ENCODE assay signal across 8 mouse cellular contexts in the genomic region with DNA sequence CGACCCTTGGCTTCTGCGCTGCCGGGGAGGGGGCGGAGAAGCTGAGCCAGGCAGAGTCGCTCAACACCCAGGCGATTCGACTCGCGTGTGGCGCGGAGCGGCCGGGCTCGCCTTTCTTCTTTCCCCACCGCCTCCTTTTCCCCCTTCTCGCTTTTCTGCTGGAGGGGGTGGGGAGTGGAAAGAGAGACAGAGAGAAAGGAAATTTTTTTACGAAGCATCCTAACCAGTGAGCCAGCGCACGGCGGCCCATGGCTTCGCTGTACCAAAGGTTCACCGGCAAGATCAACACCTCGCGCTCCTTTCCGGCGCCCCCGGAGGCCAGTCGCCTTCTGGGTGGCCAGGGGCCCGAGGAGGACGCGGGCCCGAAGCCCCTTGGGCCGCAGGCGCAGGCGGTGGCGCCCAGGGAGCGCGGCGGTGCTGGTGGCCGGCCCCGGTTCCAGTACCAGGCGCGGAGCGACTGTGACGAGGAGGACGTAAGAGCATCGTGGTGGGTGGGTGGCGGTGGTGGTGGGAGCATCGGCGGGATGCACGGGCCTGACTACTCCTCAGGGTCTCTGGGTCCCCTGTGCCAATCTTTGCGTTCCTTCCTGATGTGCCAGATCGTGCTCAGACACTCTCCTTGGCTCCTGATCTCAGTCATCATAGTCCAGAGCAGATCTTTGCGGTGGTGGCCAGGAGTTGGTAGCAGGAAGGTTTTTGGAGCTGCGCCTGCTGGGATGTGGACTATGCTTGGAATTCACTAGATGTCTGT.
DNase-seq lines count a peak whose midpoint lies in the region; ATAC-seq lines count a peak whose summit lies in the region.

No protein-coding gene starts in this region.

- H3K4me3 ChIP-seq in hindbrain, embryonic 13.5 days, result peak overlapping the region; percentile 61
- H3K4me3 ChIP-seq in midbrain, embryonic 11.5 days (ENCODE audit: low read depth, low read length), result peak overlapping the region; percentile 48

- H3K36me3 ChIP-seq in hindbrain, embryonic 13.5 days, result no peaks in the 10 kb centered on the region
- no peaks in the 10 kb centered on the region for H3K36me3 ChIP-seq in midbrain, embryonic 11.5 days (ENCODE audit: control insufficient read depth, insufficient read depth, low read length)

- H3K27ac ChIP-seq in hindbrain, embryonic 13.5 days, result peak overlapping the region; percentile 81
- no peak overlapping the region for H3K27ac ChIP-seq in midbrain, embryonic 11.5 days (ENCODE audit: low read depth, low read length)

- H3K4me1 ChIP-seq in hindbrain, embryonic 13.5 days (replicated peaks), result peaks cover 22% of the 10 kb centered on the region
- peaks cover 13% of the 10 kb centered on the region for H3K4me1 ChIP-seq in midbrain, embryonic 11.5 days (ENCODE audit: control insufficient read depth, insufficient read depth, low read length)

- no peaks in the 10 kb centered on the region for H3K9me3 ChIP-seq in hindbrain, embryonic 13.5 days
- no peaks in the 10 kb centered on the region for H3K9me3 ChIP-seq in midbrain, embryonic 11.5 days (ENCODE audit: control insufficient read depth, low read length)

- peak overlapping the region; percentile 91 for H3K4me2 ChIP-seq in hindbrain, embryonic 13.5 days
- peak overlapping the region; percentile 97 for H3K4me2 ChIP-seq in midbrain, embryonic 11.5 days

- WGBS in hindbrain, embryonic 13.5 days, result 1% methylated on average over 54 of the region's 55 CpGs
- WGBS in midbrain, embryonic 11.5 days, result 2% methylated on average over 49 of the region's 55 CpGs

- H3K27me3 ChIP-seq in hindbrain, embryonic 13.5 days, result peaks cover 9% of the 10 kb centered on the region; the same call in 1 of the 2 replicates
- H3K27me3 ChIP-seq in midbrain, embryonic 11.5 days (ENCODE audit: control insufficient read depth, insufficient read depth, low read length), result peaks cover 4% of the 10 kb centered on the region; the same call in 1 of the 2 replicates

- DNase-seq in layer of hippocampus, adult 11-12 months (ENCODE audit: low spot score), result peak; percentile 47
- no peak for DNase-seq in layer of hippocampus, adult 9-11 months
- peak; percentile 16 for DNase-seq in embryo, embryonic 10 days (ENCODE audit: low spot score)
- DNase-seq in midbrain, embryonic 11.5 days (ENCODE audit: low spot score, missing footprints), result peak; percentile 95
- DNase-seq in spleen, postnatal 10 days (ENCODE audit: low spot score in 2 of 2), result no peak
- DNase-seq in kidney, postnatal 25 days, result no peak

- H3K9ac ChIP-seq in hindbrain, embryonic 13.5 days, result peak overlapping the region; percentile 91
- H3K9ac ChIP-seq in midbrain, embryonic 11.5 days (ENCODE audit: low read length), result peak overlapping the region; percentile 75

- ATAC-seq in hindbrain, embryonic 13.5 days (ENCODE audit: low FRiP score), result peak; percentile 71
- peak; percentile 65 for ATAC-seq in midbrain, embryonic 11.5 days (ENCODE audit: low FRiP score)
- no peak for ATAC-seq in inflammation-experienced regulatory T-cells, adult 6 months

Comparison
In these comparisons a context has a peak if more than half of its experiments do, and no peak if none do; other contexts are left out.
1. DNase-seq: peak in layer of hippocampus, adult 11-12 months (single experiment), embryo, embryonic 10 days (single experiment) and midbrain, embryonic 11.5 days (single experiment); none in layer of hippocampus, adult 9-11 months (single experiment), spleen, postnatal 10 days (0 of 2) and kidney, postnatal 25 days (0 of 2).